Mouse (Mus musculus): Measurements from ENCODE around the gene Ccdc157.

DNA sequence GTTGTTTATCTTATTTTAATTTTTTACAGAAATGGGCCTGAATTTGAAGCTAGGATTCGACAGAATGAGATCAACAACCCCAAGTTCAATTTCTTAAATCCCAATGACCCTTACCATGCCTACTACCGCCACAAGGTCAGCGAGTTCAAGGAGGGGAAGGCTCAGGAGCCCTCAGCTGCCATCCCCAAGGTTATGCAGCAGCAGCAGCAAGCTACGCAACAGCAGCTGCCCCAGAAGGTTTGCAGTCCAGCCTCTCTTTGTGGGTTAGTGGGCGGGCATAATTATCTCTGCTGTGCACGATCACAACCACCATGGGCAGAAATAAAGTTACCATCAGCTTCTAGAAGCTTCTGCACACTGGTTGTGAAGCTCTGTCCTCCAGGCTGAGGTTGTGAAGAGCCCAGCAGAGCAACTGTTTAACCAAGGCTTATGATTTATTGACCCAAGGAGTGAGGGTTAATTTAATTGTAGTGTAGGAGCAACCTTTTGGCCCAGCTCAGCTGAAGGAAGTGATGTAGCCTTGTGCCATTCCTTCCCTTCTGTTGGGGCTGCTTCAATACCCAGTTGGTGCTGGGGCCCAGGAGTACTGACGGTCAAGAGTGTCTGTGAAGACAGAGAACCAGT lies 6.5 kb upstream of the Ccdc157 start:
- TF ChIP-seq CTCF (IDR thresholded peaks at IDR 0.05; ENCODE audit: low read depth): no peak
- TF ChIP-seq EP300 (IDR thresholded peaks at IDR 0.05; ENCODE audit: low read depth): no peak

All from liver, embryonic 14.5 days (tissue).